Mouse (Mus musculus): ENCODE measurements around the gene Prkar2a.
A peak's percentile ranks its signal among the peaks of the same experiment; 100 is the strongest.
"Not testable (repeated sequence)": the region's sequence is repeated elsewhere in the genome, so short reads cannot be mapped to it uniquely, and the experiment has no call there.

Gene Prkar2a

GRCm38 (mm10) chr9:108689106-108689505, at the start of gene Prkar2a:
TSS of gene Prkar2a (plus strand) at chr9:108689314.
- DNase-seq (ENCODE audit: low spot score): no peak

- DNase-seq (ENCODE audit: low spot score): no peak
Measured at GRCm38 (mm10) chr9:108639825-108640224, 49.3 kb upstream of the Prkar2a start.

- DNase-seq (ENCODE audit: low spot score): no peak
Measured at GRCm38 (mm10) chr9:108648166-108648565, 40.9 kb upstream of the Prkar2a start.

- peak; percentile 92 for DNase-seq (ENCODE audit: low spot score)
Measured at GRCm38 (mm10) chr9:108648611-108649560, 40.2 kb upstream of the Prkar2a start, which contains the start of gene Arih2. TSS of gene Arih2 (minus strand) at chr9:108649386.

GRCm38 (mm10) chr9:108649561-108650440, 39.3 kb upstream of the Prkar2a start:
- no peak for DNase-seq (ENCODE audit: low spot score)

GRCm38 (mm10) chr9:108654566-108655464, 34.3 kb upstream of the Prkar2a start:
- DNase-seq (ENCODE audit: low spot score): no peak

- DNase-seq (ENCODE audit: low spot score): not testable (repeated sequence)
Measured at GRCm38 (mm10) chr9:108655865-108656264, 33.2 kb upstream of the Prkar2a start.

GRCm38 (mm10) chr9:108661677-108662612, 27.2 kb upstream of the Prkar2a start, which contains the start of gene Slc25a20:
TSS of gene Slc25a20 (plus strand) at chr9:108662088.
- peak; percentile 88 for DNase-seq (ENCODE audit: low spot score)

GRCm38 (mm10) chr9:108662660-108663059, 26.5 kb upstream of the Prkar2a start:
- DNase-seq (ENCODE audit: low spot score): no peak

- DNase-seq (ENCODE audit: low spot score): no peak
Measured at GRCm38 (mm10) chr9:108669875-108670274, 19.2 kb upstream of the Prkar2a start.

- DNase-seq (ENCODE audit: low spot score): no peak
Measured at GRCm38 (mm10) chr9:108673151-108673550, 16.0 kb upstream of the Prkar2a start.

GRCm38 (mm10) chr9:108680026-108680425, 9.1 kb upstream of the Prkar2a start:
- no peak for DNase-seq (ENCODE audit: low spot score)

GRCm38 (mm10) chr9:108686475-108686887, 2.6 kb upstream of the Prkar2a start:
- DNase-seq (ENCODE audit: low spot score): no peak

GRCm38 (mm10) chr9:108687181-108687580, 1.9 kb upstream of the Prkar2a start:
- no peak for DNase-seq (ENCODE audit: low spot score)

- no peak for DNase-seq (ENCODE audit: low spot score)
Measured at GRCm38 (mm10) chr9:108687686-108688085, 1.4 kb upstream of the Prkar2a start.

GRCm38 (mm10) chr9:108688451-108688850, 663 bp upstream of the Prkar2a start:
- DNase-seq (ENCODE audit: low spot score): no peak

- DNase-seq (ENCODE audit: low spot score): no peak
Measured at GRCm38 (mm10) chr9:108689993-108690392, 879 bp downstream of the Prkar2a start.

- DNase-seq (ENCODE audit: low spot score): no peak
Measured at GRCm38 (mm10) chr9:108690914-108691313, 1.8 kb downstream of the Prkar2a start.

GRCm38 (mm10) chr9:108691371-108691770, 2.3 kb downstream of the Prkar2a start:
- DNase-seq (ENCODE audit: low spot score): no peak

GRCm38 (mm10) chr9:108691846-108692225, 2.7 kb downstream of the Prkar2a start:
- DNase-seq (ENCODE audit: low spot score): peak; percentile 87
